Mouse (Mus musculus): ENCODE measurements around the gene Rpl36al. TPM values are rescaled to one million over a fixed set of nuclear protein-coding genes. Genes with fewer than 3 reads are reported as not detected.
A peak's percentile ranks its signal among the peaks of the same experiment; 100 is the strongest.

The Rpl36al gene
- polyA plus RNA-seq, 1 experiment from 2014 or later, result 435 TPM

DNA sequence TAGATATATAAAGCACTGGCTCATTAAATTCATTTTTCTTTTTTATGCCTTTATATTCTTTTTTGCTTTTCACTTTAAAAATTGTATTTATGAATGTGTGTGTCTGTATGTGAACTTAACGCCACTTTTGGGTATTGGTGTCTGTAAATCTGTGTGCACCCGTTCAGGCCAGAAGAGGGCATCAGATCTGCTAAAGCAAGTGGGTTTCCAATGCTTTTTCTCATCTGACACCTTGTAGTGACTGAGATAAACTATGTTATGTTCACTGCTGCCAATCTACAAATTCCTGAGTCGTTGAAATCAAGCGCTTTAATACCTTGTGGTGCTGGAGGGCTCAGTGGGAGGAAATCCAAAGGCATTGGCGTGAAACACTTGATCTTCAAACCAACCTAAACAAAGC, 27.2 kb upstream of the Rpl36al start:
- H3K27ac ChIP-seq (ENCODE audit: low read length), result peak overlapping the region; percentile 42
- H3K36me3 ChIP-seq (ENCODE audit: control insufficient read depth, insufficient read depth), result peaks cover 18% of the 10 kb centered on the region
- peak; percentile 64 for ATAC-seq (replicated peaks; ENCODE audit: extremely low read depth, insufficient read depth, low FRiP score)
- no peaks in the 10 kb centered on the region for H3K9me3 ChIP-seq (replicated peaks; ENCODE audit: control insufficient read depth, low read length)
- no peak overlapping the region; the same call in 1 of the 2 replicates for H3K4me2 ChIP-seq (ENCODE audit: low read depth, low read length)
- no peak overlapping the region for H3K4me3 ChIP-seq (ENCODE audit: low read length)
- 45% methylated on average over 5 of the region's 5 CpGs for WGBS
- no peaks in the 10 kb centered on the region for H3K4me1 ChIP-seq (ENCODE audit: control insufficient read depth, insufficient read depth, low read length)
- no peak overlapping the region for H3K9ac ChIP-seq (ENCODE audit: low read length)
- H3K27me3 ChIP-seq (ENCODE audit: control insufficient read depth, insufficient read depth, low read length), result no peaks in the 10 kb centered on the region

DNA sequence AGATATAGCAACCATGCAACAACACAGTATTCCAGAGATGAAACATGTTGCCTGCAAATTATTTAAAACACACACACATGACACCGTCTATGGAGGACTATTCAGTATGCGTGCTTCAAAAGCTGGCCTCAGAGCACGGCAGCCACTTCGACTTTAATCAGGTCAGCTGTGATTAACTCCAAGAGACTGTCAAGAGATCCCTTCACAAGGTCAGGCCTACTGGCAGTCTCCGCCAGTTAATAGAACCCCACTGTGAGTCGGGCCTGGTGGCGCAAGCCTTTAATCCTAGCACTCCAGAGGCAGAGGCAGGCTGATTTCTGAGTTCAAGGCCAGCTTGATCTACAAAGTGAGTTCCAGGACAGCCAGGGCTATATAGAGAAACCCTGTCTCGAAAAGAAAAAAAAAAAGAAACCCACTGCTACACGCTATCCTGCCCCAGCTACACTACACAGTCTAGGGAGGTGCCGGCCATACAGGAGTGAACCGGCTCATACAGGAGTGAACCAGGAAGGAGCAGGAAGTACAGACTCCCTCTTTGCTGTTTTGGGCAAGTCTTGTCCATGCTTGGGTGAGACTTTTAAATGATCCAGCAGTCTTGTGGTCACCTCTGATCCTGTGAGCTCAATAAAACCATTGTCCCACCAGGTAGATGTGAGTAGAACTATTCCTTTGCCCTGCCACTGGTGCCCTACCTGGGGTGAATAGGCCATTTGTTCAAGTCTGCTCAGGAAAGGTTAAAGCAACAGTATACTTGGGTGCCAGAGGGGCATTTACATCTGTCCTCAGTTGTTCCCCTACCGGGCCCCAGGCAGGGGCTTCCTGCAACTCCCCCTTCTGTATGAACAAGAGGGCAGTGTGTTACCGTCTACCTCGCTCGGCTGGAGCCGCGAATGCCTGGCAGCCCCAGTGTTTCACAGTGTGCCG, 26.4 kb upstream of the Rpl36al start:
- H3K4me3 ChIP-seq (ENCODE audit: low read length), result no peak overlapping the region
- H3K27ac ChIP-seq (ENCODE audit: low read length), result 0 out of 2 replicates have a peak overlapping the region, but pooled peaks have one; percentile 2
- H3K4me1 ChIP-seq (ENCODE audit: control insufficient read depth, insufficient read depth, low read length), result no peaks in the 10 kb centered on the region
- 77% methylated on average over 18 of the region's 18 CpGs for WGBS
- H3K9me3 ChIP-seq (replicated peaks; ENCODE audit: control insufficient read depth, low read length), result no peaks in the 10 kb centered on the region
- ATAC-seq (replicated peaks; ENCODE audit: extremely low read depth, insufficient read depth, low FRiP score), result no peak
- no peaks in the 10 kb centered on the region for H3K27me3 ChIP-seq (ENCODE audit: control insufficient read depth, insufficient read depth, low read length)
- H3K36me3 ChIP-seq (ENCODE audit: control insufficient read depth, insufficient read depth), result peaks cover 18% of the 10 kb centered on the region
- H3K9ac ChIP-seq (ENCODE audit: low read length), result no peak overlapping the region
- H3K4me2 ChIP-seq (ENCODE audit: low read depth, low read length), result no peak overlapping the region

DNA sequence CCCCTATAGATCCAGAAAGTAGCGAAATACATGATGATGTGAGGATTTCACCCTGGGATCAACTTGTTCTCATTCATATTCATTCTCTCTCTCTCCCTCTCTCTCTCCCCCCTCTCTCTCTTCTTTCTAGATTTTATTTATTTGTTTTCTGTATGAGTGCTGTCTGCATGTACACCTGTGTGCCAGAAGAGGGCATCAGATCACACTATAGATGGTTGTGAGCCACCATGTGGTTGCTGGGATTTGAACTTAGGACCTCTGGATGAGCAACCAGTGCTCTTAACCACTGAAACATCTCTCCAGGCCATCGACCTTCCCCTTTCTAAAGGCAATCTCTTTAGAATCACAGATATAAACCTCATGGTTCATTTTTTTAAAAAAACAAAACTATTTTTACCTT, 24.6 kb upstream of the Rpl36al start:
- 87% methylated on average over 2 of the region's 2 CpGs for WGBS
- Histone ChIP-seq H3K9ac (ENCODE audit: low read length) (no peak overlapping the region), H3K27ac (ENCODE audit: low read length) (no peak overlapping the region), H3K4me1 (ENCODE audit: control insufficient read depth, insufficient read depth, low read length) (no peaks in the 10 kb centered on the region), H3K9me3 (replicated peaks; ENCODE audit: control insufficient read depth, low read length) (no peaks in the 10 kb centered on the region), H3K36me3 (ENCODE audit: control insufficient read depth, insufficient read depth) (peaks cover 15% of the 10 kb centered on the region), H3K27me3 (ENCODE audit: control insufficient read depth, insufficient read depth, low read length) (no peaks in the 10 kb centered on the region), H3K4me3 (ENCODE audit: low read length) (no peak overlapping the region), H3K4me2 (ENCODE audit: low read depth, low read length) (no peak overlapping the region)
- no peak for ATAC-seq (replicated peaks; ENCODE audit: extremely low read depth, insufficient read depth, low FRiP score)

DNA sequence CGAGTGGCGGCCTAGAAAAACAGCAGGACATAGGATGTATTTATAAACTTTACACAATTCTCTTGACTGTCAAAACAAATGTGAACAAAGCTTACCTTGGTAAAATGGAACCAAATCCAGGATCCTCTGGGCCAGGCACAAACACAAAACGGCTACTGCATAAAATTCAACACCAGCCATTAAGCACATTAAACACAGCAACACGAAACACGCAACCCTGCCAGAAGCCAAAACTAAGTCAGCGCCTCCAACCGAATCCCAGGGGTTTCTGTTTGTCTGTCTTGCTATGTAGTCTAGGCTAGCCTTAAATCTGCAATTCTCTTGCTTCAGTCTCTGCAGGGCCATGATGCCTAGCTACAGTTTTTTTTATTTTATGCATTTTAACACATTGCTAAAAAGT, 24.0 kb upstream of the Rpl36al start:
- Histone ChIP-seq H3K9ac (ENCODE audit: low read length) (no peak overlapping the region), H3K4me1 (ENCODE audit: control insufficient read depth, insufficient read depth, low read length) (no peaks in the 10 kb centered on the region), H3K36me3 (ENCODE audit: control insufficient read depth, insufficient read depth) (peaks cover 13% of the 10 kb centered on the region), H3K9me3 (replicated peaks; ENCODE audit: control insufficient read depth, low read length) (no peaks in the 10 kb centered on the region), H3K4me3 (ENCODE audit: low read length) (no peak overlapping the region), H3K27me3 (ENCODE audit: control insufficient read depth, insufficient read depth, low read length) (no peaks in the 10 kb centered on the region), H3K4me2 (ENCODE audit: low read depth, low read length) (no peak overlapping the region), H3K27ac (ENCODE audit: low read length) (no peak overlapping the region)
- 98% methylated on average over 7 of the region's 7 CpGs for WGBS
- ATAC-seq (replicated peaks; ENCODE audit: extremely low read depth, insufficient read depth, low FRiP score), result no peak

DNA sequence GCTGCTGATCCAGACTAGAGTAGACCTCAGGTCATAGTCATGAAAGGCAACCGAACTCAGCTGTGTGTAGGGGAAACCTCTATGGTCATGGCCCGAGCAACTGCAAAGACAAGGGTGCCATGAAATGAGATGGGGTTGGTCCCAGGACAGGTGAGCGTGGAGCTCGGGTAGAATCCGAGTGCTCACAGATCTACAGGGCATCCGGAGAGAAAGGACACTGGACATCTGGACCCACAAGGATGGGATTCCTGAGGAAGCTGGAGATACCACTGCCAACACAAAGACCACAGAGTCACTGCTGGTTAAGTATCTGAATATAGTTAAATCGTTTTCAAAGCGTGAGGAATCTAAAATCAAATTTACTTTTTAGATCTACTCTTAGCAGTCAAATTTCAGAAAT, 23.5 kb upstream of the Rpl36al start:
- Histone ChIP-seq H3K9ac (ENCODE audit: low read length) (no peak overlapping the region), H3K27ac (ENCODE audit: low read length) (no peak overlapping the region), H3K36me3 (ENCODE audit: control insufficient read depth, insufficient read depth) (peaks cover 13% of the 10 kb centered on the region), H3K4me2 (ENCODE audit: low read depth, low read length) (no peak overlapping the region), H3K4me3 (ENCODE audit: low read length) (no peak overlapping the region), H3K9me3 (replicated peaks; ENCODE audit: control insufficient read depth, low read length) (no peaks in the 10 kb centered on the region), H3K27me3 (ENCODE audit: control insufficient read depth, insufficient read depth, low read length) (no peaks in the 10 kb centered on the region), H3K4me1 (ENCODE audit: control insufficient read depth, insufficient read depth, low read length) (no peaks in the 10 kb centered on the region)
- no peak for ATAC-seq (replicated peaks; ENCODE audit: extremely low read depth, insufficient read depth, low FRiP score)
- WGBS, result 90% methylated on average over 8 of the region's 8 CpGs

DNA sequence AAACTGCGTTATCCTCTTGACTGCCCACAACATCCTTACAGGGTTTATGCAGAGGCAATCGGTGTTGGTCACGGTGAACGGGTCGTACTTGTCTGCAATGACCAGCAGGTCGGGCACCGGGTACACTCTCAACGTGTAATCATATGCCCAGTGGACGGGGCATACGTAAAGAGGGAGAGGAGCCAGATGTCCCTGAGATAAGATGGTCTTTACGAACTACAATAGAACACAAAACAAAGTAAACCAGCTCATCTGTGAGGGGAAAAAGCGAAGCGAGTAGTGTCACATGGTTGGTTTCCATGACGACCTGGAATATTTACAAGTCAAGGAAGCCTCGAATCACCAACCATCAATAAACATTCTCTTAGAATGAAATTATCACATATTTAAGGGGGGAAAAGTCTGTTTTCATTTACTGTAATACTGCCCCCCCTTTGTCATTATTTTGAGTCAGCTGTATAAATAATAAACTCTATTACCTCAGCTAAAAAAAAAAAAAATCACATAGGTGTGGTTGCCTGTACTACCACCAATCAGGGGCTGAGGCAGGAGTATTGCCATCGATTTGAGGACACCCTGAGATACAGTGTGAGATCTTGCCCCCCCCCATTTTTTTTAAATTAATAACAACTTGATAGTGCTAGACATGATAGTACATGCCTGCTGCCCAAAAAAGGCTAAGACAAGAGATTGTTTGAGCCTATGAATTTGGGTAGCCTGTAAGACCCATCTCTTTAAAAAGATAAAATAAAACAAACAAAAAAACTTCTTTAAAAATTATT, 20.4 kb upstream of the Rpl36al start, which contains the start of gene Gm49384:
Gm49384 (minus strand) TSS at position 216 of the 782 bp plus-strand sequence.
- H3K27me3 ChIP-seq (ENCODE audit: control insufficient read depth, insufficient read depth, low read length), result no peaks in the 10 kb centered on the region
- H3K36me3 ChIP-seq (ENCODE audit: control insufficient read depth, insufficient read depth), result peaks cover 16% of the 10 kb centered on the region
- H3K4me1 ChIP-seq (ENCODE audit: control insufficient read depth, insufficient read depth, low read length), result peaks cover 4% of the 10 kb centered on the region
- WGBS, result 86% methylated on average over 16 of the region's 16 CpGs
- ATAC-seq (replicated peaks; ENCODE audit: extremely low read depth, insufficient read depth, low FRiP score), result no peak
- no peak within 1 kb of the TSS for H3K9ac ChIP-seq (ENCODE audit: low read length)
- H3K4me3 ChIP-seq (ENCODE audit: low read length), result no peak within 1 kb of the TSS
- no peak within 1 kb of the TSS for H3K4me2 ChIP-seq (ENCODE audit: low read depth, low read length)
- no peak within 1 kb of the TSS for H3K27ac ChIP-seq (ENCODE audit: low read length)
- no peaks in the 10 kb centered on the region for H3K9me3 ChIP-seq (replicated peaks; ENCODE audit: control insufficient read depth, low read length)

DNA sequence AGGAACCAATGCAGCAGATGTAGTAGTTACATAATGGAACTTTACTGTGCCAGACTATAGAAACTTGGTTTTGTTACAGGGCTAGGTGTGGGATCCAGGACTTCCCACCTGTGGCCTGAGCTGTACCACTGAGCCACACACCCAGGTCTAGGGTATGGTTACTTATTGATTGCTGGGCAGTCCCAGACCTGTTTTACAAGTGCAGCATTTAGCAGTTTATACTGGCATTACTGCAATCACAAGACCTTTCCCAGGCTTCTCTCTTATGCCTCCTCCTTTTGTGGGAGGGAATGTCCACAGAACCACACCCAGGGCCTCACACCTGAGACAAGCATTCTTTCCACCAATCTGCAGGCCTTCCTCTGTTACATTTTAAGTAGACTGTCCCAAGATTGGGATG, 15.1 kb upstream of the Rpl36al start:
- Histone ChIP-seq H3K27me3 (ENCODE audit: control insufficient read depth, insufficient read depth, low read length) (no peaks in the 10 kb centered on the region), H3K4me2 (ENCODE audit: low read depth, low read length) (0 out of 2 replicates have a peak overlapping the region, but pooled peaks have one; percentile 26), H3K27ac (ENCODE audit: low read length) (no peak overlapping the region), H3K9me3 (replicated peaks; ENCODE audit: control insufficient read depth, low read length) (no peaks in the 10 kb centered on the region), H3K4me3 (ENCODE audit: low read length) (no peak overlapping the region), H3K36me3 (ENCODE audit: control insufficient read depth, insufficient read depth) (peaks cover 15% of the 10 kb centered on the region), H3K9ac (ENCODE audit: low read length) (peak overlapping the region; percentile 96), H3K4me1 (ENCODE audit: control insufficient read depth, insufficient read depth, low read length) (peaks cover 21% of the 10 kb centered on the region)
- no peak for ATAC-seq (replicated peaks; ENCODE audit: extremely low read depth, insufficient read depth, low FRiP score)

DNA sequence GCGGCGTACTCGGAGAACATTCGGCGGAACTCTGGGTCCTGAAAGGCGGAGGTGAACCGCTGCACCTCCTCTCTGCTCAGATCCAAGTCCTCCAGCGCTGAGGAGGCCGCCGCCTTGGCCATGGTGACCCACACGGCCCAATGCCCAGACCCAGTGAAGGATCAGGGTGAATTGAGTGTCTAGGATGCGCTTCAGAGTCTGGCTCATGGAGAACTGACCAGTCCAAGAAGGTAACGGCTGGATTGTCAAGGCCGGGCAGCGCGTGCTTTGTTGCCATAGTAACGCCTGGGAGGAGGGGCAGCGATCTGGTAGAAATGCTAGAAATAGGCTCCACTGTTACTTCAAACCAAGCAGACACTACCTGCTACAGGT, 14.3 kb upstream of the Rpl36al start, which contains the start of gene Dnaaf2:
Dnaaf2 (minus strand) TSS at position 266 of the 372 bp plus-strand sequence.
- WGBS, result under 1% methylated on average over 18 of the region's 18 CpGs
- H3K9ac ChIP-seq (ENCODE audit: low read length), result peak within 1 kb of the TSS; percentile 96

More for the DNA sequence above, 14.3 kb upstream of the Rpl36al start, which contains the start of gene Dnaaf2:
- H3K4me3 ChIP-seq (ENCODE audit: low read length), result peak within 1 kb of the TSS; percentile 100
- no peaks in the 10 kb centered on the region for H3K27me3 ChIP-seq (ENCODE audit: control insufficient read depth, insufficient read depth, low read length)
- peaks cover 16% of the 10 kb centered on the region for H3K36me3 ChIP-seq (ENCODE audit: control insufficient read depth, insufficient read depth)
- peak within 1 kb of the TSS; percentile 99 for H3K4me2 ChIP-seq (ENCODE audit: low read depth, low read length)
- H3K4me1 ChIP-seq (ENCODE audit: control insufficient read depth, insufficient read depth, low read length), result peaks cover 21% of the 10 kb centered on the region
- H3K9me3 ChIP-seq (replicated peaks; ENCODE audit: control insufficient read depth, low read length), result no peaks in the 10 kb centered on the region
- ATAC-seq (replicated peaks; ENCODE audit: extremely low read depth, insufficient read depth, low FRiP score), result peak; percentile 12; the same call in 1 of the 2 replicates
- peak within 1 kb of the TSS; percentile 94 for H3K27ac ChIP-seq (ENCODE audit: low read length)
